Mouse (Mus musculus) spleen, adult 18-20 months (tissue): ENCODE measurements at regions not wholly inside any gene's neighbourhood (a gene's known extent, or its start where the extent isn't known, plus 50 kb on each side); places are given as distances from the start of the nearest gene placed in this dataset.
"Not testable (repeated sequence)": the region's sequence is repeated elsewhere in the genome, so short reads cannot be mapped to it uniquely, and the experiment has no call there.

Experiments used
- DNase-seq, 2 experiments: peaks; one replicate each; pipeline ENCODE4 v3.0.0; 2022; ENCODE audit warnings: mixed read lengths in 2 of 2

- DNase-seq, result no peak
Measured at GRCm38 (mm10) chr8:113916649-113917048, 68.1 kb upstream of the Adamts18 start.

GRCm38 (mm10) chr8:113917197-113917596 is 68.7 kb upstream of the Adamts18 start:
- DNase-seq, result no peak

GRCm38 (mm10) chr8:113920306-113920705 is 71.8 kb upstream of the Adamts18 start:
- DNase-seq, result no peak

GRCm38 (mm10) chr8:113923381-113923780 is 74.8 kb upstream of the Adamts18 start:
- no peak for DNase-seq

- no peak for DNase-seq
Measured at GRCm38 (mm10) chr8:113953721-113954120, 105.2 kb upstream of the Adamts18 start.

GRCm38 (mm10) chr8:113956439-113957043 is 108.0 kb upstream of the Adamts18 start:
- DNase-seq, result no peak

GRCm38 (mm10) chr8:113957821-113958220 is 109.3 kb upstream of the Adamts18 start:
- DNase-seq, result no peak

GRCm38 (mm10) chr8:113975810-113976209 is 127.3 kb upstream of the Adamts18 start:
- no peak for DNase-seq

GRCm38 (mm10) chr8:113976626-113977025 is 128.1 kb upstream of the Adamts18 start:
- no peak for DNase-seq

- DNase-seq, result no peak
Measured at GRCm38 (mm10) chr8:113977072-113977471, 128.5 kb upstream of the Adamts18 start.

GRCm38 (mm10) chr8:113978946-113979345 is 130.4 kb upstream of the Adamts18 start:
- DNase-seq, result no peak

GRCm38 (mm10) chr8:113979837-113980236 is 131.3 kb upstream of the Adamts18 start:
- no peak for DNase-seq

- no peak for DNase-seq
Measured at GRCm38 (mm10) chr8:113981339-113981738, 132.8 kb upstream of the Adamts18 start.

GRCm38 (mm10) chr8:113984845-113985244 is 136.3 kb upstream of the Adamts18 start:
- peak in 1 of 2 experiments; percentile 28 for DNase-seq

- DNase-seq, result no peak
Measured at GRCm38 (mm10) chr8:113985471-113985870, 136.9 kb upstream of the Adamts18 start.

- DNase-seq, result no peak
Measured at GRCm38 (mm10) chr8:113985948-113986347, 137.4 kb upstream of the Adamts18 start.

GRCm38 (mm10) chr8:113990718-113991117 is 142.2 kb upstream of the Adamts18 start:
- DNase-seq, result no peak

GRCm38 (mm10) chr8:113998881-113999280 is 134.5 kb upstream of the Nudt7 start:
- DNase-seq, result no peak

GRCm38 (mm10) chr8:114001674-114002073 is 131.7 kb upstream of the Nudt7 start:
- no peak for DNase-seq

- DNase-seq, result no peak
Measured at GRCm38 (mm10) chr8:114004436-114004835, 128.9 kb upstream of the Nudt7 start.

GRCm38 (mm10) chr8:114006587-114006986 is 126.8 kb upstream of the Nudt7 start:
- DNase-seq, result no peak

GRCm38 (mm10) chr8:114007103-114007502 is 126.3 kb upstream of the Nudt7 start:
- no peak for DNase-seq

- DNase-seq, result no peak
Measured at GRCm38 (mm10) chr8:114018364-114018763, 115.0 kb upstream of the Nudt7 start.

- not testable (repeated sequence) for DNase-seq
Measured at GRCm38 (mm10) chr8:114030141-114030540, 103.2 kb upstream of the Nudt7 start.

GRCm38 (mm10) chr8:114052426-114052825 is 80.9 kb upstream of the Nudt7 start:
- DNase-seq, result no peak
